Mouse (Mus musculus): Measurements from ENCODE around the gene Utrn.

- TF ChIP-seq CTCF (IDR thresholded peaks at IDR 0.05; ENCODE audit: low read depth, low read length) (no peak), POLR2AphosphoS5 (IDR thresholded peaks at IDR 0.05; ENCODE audit: insufficient replicate concordance, low read depth, low read length) (no peak)
Observed at GRCm38 (mm10) chr10:12834215-12834614, 35.0 kb downstream of the Utrn start.
